Mouse (Mus musculus) megakaryocyte, embryonic 14.5 days (primary cell): ENCODE data around the gene 1700017D01Rik.

Source experiments
- FLI1 ChIP-seq: IDR thresholded peaks from 2 replicates; pipeline ENCODE4 v1.6.1; 2012; ENCODE audit warnings: low read length, inconsistent platforms, mixed read lengths
- GATA1 ChIP-seq: IDR thresholded peaks from 3 replicates; pipeline ENCODE4 v1.6.1; 2012; ENCODE audit warnings: mixed read lengths, low read length, inconsistent platforms, borderline replicate concordance

GRCm38 (mm10) chr19:11048503-11048902 is 82.2 kb downstream of the 1700017D01Rik start:
- no peak for TF ChIP-seq FLI1
- no peak for TF ChIP-seq GATA1
